Mouse (Mus musculus): ENCODE measurements around the gene Aasdhppt.

GRCm38 (mm10) chr9:4266881-4267280 is 42.4 kb downstream of the Aasdhppt start:
- TF ChIP-seq GATA1 (IDR thresholded peaks at IDR 0.05; ENCODE audit: low read length) (no peak), TAL1 (IDR thresholded peaks at IDR 0.05; ENCODE audit: low read length) (no peak)
